Mouse (Mus musculus) forebrain, embryonic 13.5 days (tissue): ENCODE data around the gene Gm5127. TPM values are rescaled to one million over a fixed set of nuclear protein-coding genes. Genes with fewer than 3 reads are reported as not detected.

ENCODE experiments used
- ATAC-seq: fragments of 200-750 bp; cut with Nextera tagmentation; 2 replicates; pipeline ENCODE4 v1.8.0; 2017
- H3K27ac ChIP-seq: fragments of 300-500 bp; sonication (generic); 2 replicates; pipeline ENCODE4 v1.5.1; 2015; ENCODE audit warnings: inconsistent platforms, mild to moderate bottlenecking, moderate library complexity
- H3K27me3 ChIP-seq: fragments of 300-500 bp; sonication (generic); 2 replicates; pipeline ENCODE4 v1.6.1; 2015; ENCODE audit warnings: mild to moderate bottlenecking, inconsistent platforms
- H3K36me3 ChIP-seq: fragments of 300-500 bp; sonication (generic); 2 replicates; pipeline ENCODE4 v1.6.1; 2015; ENCODE audit warnings: mild to moderate bottlenecking, inconsistent platforms; ENCODE audit not compliant: poor library complexity, severe bottlenecking
- H3K4me1 ChIP-seq: fragments of 300-500 bp; sonication (generic); 2 replicates; pipeline ENCODE4 v1.6.1; 2015; ENCODE audit warnings: inconsistent platforms
- H3K4me2 ChIP-seq: fragments of 300-500 bp; sonication (generic); 2 replicates; pipeline ENCODE4 v1.6.1; 2015; ENCODE audit warnings: inconsistent platforms, mild to moderate bottlenecking, moderate library complexity
- H3K4me3 ChIP-seq: fragments of 300-500 bp; sonication (generic); 2 replicates; pipeline ENCODE4 v1.5.1; 2015; ENCODE audit warnings: mild to moderate bottlenecking, inconsistent platforms
- H3K9ac ChIP-seq: fragments of 300-500 bp; sonication (generic); 2 replicates; pipeline ENCODE4 v1.6.1; 2015; ENCODE audit warnings: mild to moderate bottlenecking, inconsistent platforms
- H3K9me3 ChIP-seq: fragments of 300-500 bp; sonication (generic); replicated peaks from 2 replicates; pipeline ENCODE4 v1.6.1; 2016; ENCODE audit warnings: inconsistent platforms
- WGBS: fragments of 180-500 bp; shearing (Covaris S2); methylation state at CpG from one replicate; pipeline ENCODE4 v1.1.7; 2015; 5-methylcytosine and 5-hydroxymethylcytosine counted together
- microRNA-seq: library from miRNA; unstranded; fragments of <30 nt; microRNA quantifications from one replicate; pipeline ENCODE4, GENCODE M21; 2016
- polyA plus RNA-seq: library from polyadenylated mRNA; unstranded; fragments of >200 nt; fragmentation: Nextera tagmentation; extraction: Ambion mirVana; gene quantifications from 2 replicates; pipeline ENCODE4 v1.2.1, GENCODE M21; 2015

The Gm5127 gene
- polyA plus RNA-seq, 1 experiment from 2014 or later: not detected

GRCm38 (mm10) chrX:106633543-106633942 lies 50.6 kb downstream of the Gm5127 start:
- Histone ChIP-seq H3K9me3 (no peaks in the 10 kb centered on the region), H3K36me3 (no peaks in the 10 kb centered on the region), H3K27me3 (no peaks in the 10 kb centered on the region), H3K27ac (no peak overlapping the region), H3K9ac (no peak overlapping the region), H3K4me2 (no peak overlapping the region), H3K4me3 (no peak overlapping the region), H3K4me1 (no peaks in the 10 kb centered on the region)
- no peak for ATAC-seq

GRCm38 (mm10) chrX:106634799-106635541 lies 52.0 kb downstream of the Gm5127 start:
- no peak overlapping the region for H3K27ac ChIP-seq
- H3K4me3 ChIP-seq: no peak overlapping the region
- no peak overlapping the region for H3K4me2 ChIP-seq
- no peak overlapping the region for H3K9ac ChIP-seq
- H3K27me3 ChIP-seq: no peaks in the 10 kb centered on the region
- no peaks in the 10 kb centered on the region for H3K36me3 ChIP-seq
- ATAC-seq: no peak
- 76% methylated on average over 3 of the region's 3 CpGs for WGBS
- H3K9me3 ChIP-seq: no peaks in the 10 kb centered on the region
- H3K4me1 ChIP-seq: no peaks in the 10 kb centered on the region

- Histone ChIP-seq H3K27ac (no peak overlapping the region), H3K4me3 (no peak overlapping the region), H3K27me3 (no peaks in the 10 kb centered on the region), H3K9ac (no peak overlapping the region), H3K4me1 (no peaks in the 10 kb centered on the region), H3K36me3 (no peaks in the 10 kb centered on the region), H3K9me3 (no peaks in the 10 kb centered on the region), H3K4me2 (no peak overlapping the region)
- ATAC-seq: no peak
These were observed 79.1 kb downstream of the Gm5127 start for GRCm38 (mm10) chrX:106662101-106662500.

- H3K9ac ChIP-seq: no peak overlapping the region
- 82% methylated on average over 3 of the region's 3 CpGs for WGBS
- H3K9me3 ChIP-seq: no peaks in the 10 kb centered on the region
- no peaks in the 10 kb centered on the region for H3K4me1 ChIP-seq
- H3K27ac ChIP-seq: no peak overlapping the region
- no peaks in the 10 kb centered on the region for H3K36me3 ChIP-seq
- no peak overlapping the region for H3K4me2 ChIP-seq
- no peak for ATAC-seq
- no peak overlapping the region for H3K4me3 ChIP-seq
- H3K27me3 ChIP-seq: no peaks in the 10 kb centered on the region
These were observed 121.6 kb downstream of the Gm5127 start for GRCm38 (mm10) chrX:106704590-106704989.

- Histone ChIP-seq H3K9ac (no peak overlapping the region), H3K4me3 (no peak overlapping the region), H3K9me3 (no peaks in the 10 kb centered on the region), H3K36me3 (no peaks in the 10 kb centered on the region), H3K4me2 (no peak overlapping the region), H3K27me3 (no peaks in the 10 kb centered on the region), H3K27ac (no peak overlapping the region), H3K4me1 (no peaks in the 10 kb centered on the region)
- no peak for ATAC-seq
- WGBS: 50% methylated on average over 2 of the region's 2 CpGs
These were observed 134.2 kb downstream of the Gm5127 start for GRCm38 (mm10) chrX:106717160-106717559.

- Histone ChIP-seq H3K9ac (no peak overlapping the region), H3K27ac (no peak overlapping the region), H3K4me1 (no peaks in the 10 kb centered on the region), H3K36me3 (no peaks in the 10 kb centered on the region), H3K4me2 (no peak overlapping the region), H3K4me3 (no peak overlapping the region), H3K9me3 (no peaks in the 10 kb centered on the region), H3K27me3 (no peaks in the 10 kb centered on the region)
- no peak for ATAC-seq
These were observed 159.3 kb downstream of the Gm5127 start for GRCm38 (mm10) chrX:106742241-106742640.

- ATAC-seq: no peak
These were observed 172.3 kb downstream of the Gm5127 start for GRCm38 (mm10) chrX:106755272-106755671.

More at GRCm38 (mm10) chrX:106755272-106755671, 172.3 kb downstream of the Gm5127 start:
- H3K4me3 ChIP-seq: no peak overlapping the region
- H3K4me2 ChIP-seq: no peak overlapping the region
- 45% methylated on average over 1 of the region's 1 CpGs for WGBS
- H3K9me3 ChIP-seq: no peaks in the 10 kb centered on the region
- no peaks in the 10 kb centered on the region for H3K36me3 ChIP-seq
- no peaks in the 10 kb centered on the region for H3K27me3 ChIP-seq
- no peak overlapping the region for H3K27ac ChIP-seq
- no peak overlapping the region for H3K9ac ChIP-seq
- no peaks in the 10 kb centered on the region for H3K4me1 ChIP-seq

Small RNA genes lying within 50 kb of the gene (microRNA-seq; reads per million reads assigned to microRNA genes)
- gene Gm22102: not detected

Other genes starting within 250 kb of the Gm5127 start
- 2.0 and 3.8 TPM in 2 replicates for gene Fndc3c1, start 97.8 kb upstream of the Gm5127 start, polyA plus RNA-seq
- gene Cysltr1, start 20.5 kb downstream of the Gm5127 start, polyA plus RNA-seq: 0.14 and 0.28 TPM in 2 replicates